In genomic region chr11:104158260-104158907, GRCm38 (mm10) we compare ENCODE assay signal across 8 mouse cellular contexts. TPM values are rescaled to one million over a fixed set of nuclear protein-coding genes. Genes with fewer than 3 reads are reported as not detected.
A peak's percentile ranks its signal among the peaks of the same experiment; 100 is the strongest.
DNase-seq lines count a peak whose midpoint lies in the region; ATAC-seq and TF ChIP-seq lines count a peak whose summit lies in the region.

No protein-coding gene starts in this region.

- WGBS in heart, postnatal 0 days = 10% methylated on average over 17 of the region's 17 CpGs
- WGBS in forebrain, embryonic 16.5 days = 4% methylated on average over 17 of the region's 17 CpGs
- 5% methylated on average over 17 of the region's 17 CpGs for WGBS in midbrain, embryonic 12.5 days
- 8% methylated on average over 17 of the region's 17 CpGs for WGBS in kidney, adult 2 months

- no peak for TF ChIP-seq CTCF in heart, postnatal 0 days (IDR thresholded peaks at IDR 0.05; ENCODE audit: low read depth)
- TF ChIP-seq CTCF in cortical plate, adult 2 months (IDR thresholded peaks at IDR 0.05; ENCODE audit: extremely low read depth, insufficient read depth, low read length) = no peak
- TF ChIP-seq CTCF in kidney, adult 2 months (conservative IDR thresholded peaks at IDR 0.05; ENCODE audit: insufficient read depth, insufficient read length, low read depth, low read length) = no peak

- H3K27me3 ChIP-seq in heart, postnatal 0 days (ENCODE audit: control insufficient read depth, insufficient read depth, low read length) = peaks cover 24% of the 10 kb centered on the region
- no peaks in the 10 kb centered on the region for H3K27me3 ChIP-seq in forebrain, embryonic 16.5 days (replicated peaks; ENCODE audit: control insufficient read depth, insufficient read depth, low read length)
- peaks cover 9% of the 10 kb centered on the region for H3K27me3 ChIP-seq in midbrain, embryonic 12.5 days
- H3K27me3 ChIP-seq in kidney, adult 2 months (replicated peaks; ENCODE audit: control insufficient read depth, insufficient read depth, low read length) = no peaks in the 10 kb centered on the region

- no peak for ATAC-seq in heart, postnatal 0 days (ENCODE audit: insufficient read depth, low read depth)
- peak; percentile 43 for ATAC-seq in forebrain, embryonic 16.5 days
- ATAC-seq in midbrain, embryonic 12.5 days (ENCODE audit: low FRiP score, low read depth) = peak; percentile 36

- no peak for DNase-seq in heart, postnatal 0 days (ENCODE audit: low spot score)
- no peak for DNase-seq in heart, adult 9 months (ENCODE audit: low spot score in 2 of 2)
- DNase-seq in frontal cortex, adult 2 months (ENCODE audit: extremely low spot score in 1 of 2, low spot score in 1 of 2) = no peak
- no peak for DNase-seq in lung, postnatal 4 days
- DNase-seq in kidney, adult 2 months = no peak

- no peaks in the 10 kb centered on the region for H3K36me3 ChIP-seq in heart, postnatal 0 days (replicated peaks; ENCODE audit: control insufficient read depth, insufficient read depth, low read length)
- H3K36me3 ChIP-seq in forebrain, embryonic 16.5 days (ENCODE audit: control insufficient read depth, insufficient read depth) = no peaks in the 10 kb centered on the region
- H3K36me3 ChIP-seq in midbrain, embryonic 12.5 days = no peaks in the 10 kb centered on the region
- H3K36me3 ChIP-seq in kidney, adult 2 months (ENCODE audit: control insufficient read depth, insufficient read depth, low read length) = no peaks in the 10 kb centered on the region

- no peak for TF ChIP-seq POLR2A in cortical plate, adult 2 months (IDR thresholded peaks at IDR 0.05; ENCODE audit: extremely low read depth, insufficient read depth, low read length)
- TF ChIP-seq POLR2A in kidney, adult 2 months (IDR thresholded peaks at IDR 0.05; ENCODE audit: low read depth, low read length) = no peak

- H3K9ac ChIP-seq in heart, postnatal 0 days (replicated peaks; ENCODE audit: low read depth, low read length) = no peak overlapping the region
- H3K9ac ChIP-seq in forebrain, embryonic 16.5 days (replicated peaks; ENCODE audit: low read depth, low read length) = peak overlapping the region; percentile 68
- peak overlapping the region; percentile 63 for H3K9ac ChIP-seq in midbrain, embryonic 12.5 days (replicated peaks)

- TF ChIP-seq EP300 in heart, postnatal 0 days (IDR thresholded peaks at IDR 0.05; ENCODE audit: low read depth) = no peak

- no peak overlapping the region for H3K27ac ChIP-seq in heart, postnatal 0 days (ENCODE audit: low read depth)
- no peak overlapping the region for H3K27ac ChIP-seq in cortical plate, adult 2 months (ENCODE audit: insufficient read depth, low read length)
- H3K27ac ChIP-seq in forebrain, embryonic 16.5 days (ENCODE audit: low read length) = peak overlapping the region; percentile 88
- peak overlapping the region; percentile 87 for H3K27ac ChIP-seq in midbrain, embryonic 12.5 days (replicated peaks)
- no peak overlapping the region for H3K27ac ChIP-seq in kidney, adult 2 months (ENCODE audit: insufficient read depth, low read depth, low read length)

- H3K4me3 ChIP-seq in heart, postnatal 0 days (ENCODE audit: low read depth, low read length) = peak overlapping the region; percentile 12; the same call in 1 of the 2 replicates
- peak overlapping the region; percentile 41 for H3K4me3 ChIP-seq in cortical plate, adult 2 months (ENCODE audit: insufficient read depth, low read length)
- H3K4me3 ChIP-seq in forebrain, embryonic 16.5 days (replicated peaks; ENCODE audit: low read length) = peak overlapping the region; percentile 59
- H3K4me3 ChIP-seq in midbrain, embryonic 12.5 days = peak overlapping the region; percentile 46
- H3K4me3 ChIP-seq in kidney, adult 2 months (ENCODE audit: insufficient read depth, low read depth, low read length) = no peak overlapping the region

- peak overlapping the region; percentile 22; the same call in 1 of the 2 replicates for H3K4me2 ChIP-seq in heart, postnatal 0 days (ENCODE audit: low read depth, low read length)
- peak overlapping the region; percentile 90 for H3K4me2 ChIP-seq in forebrain, embryonic 16.5 days (ENCODE audit: low read length)
- H3K4me2 ChIP-seq in midbrain, embryonic 12.5 days (replicated peaks) = peak overlapping the region; percentile 78

- no peaks in the 10 kb centered on the region for H3K9me3 ChIP-seq in heart, postnatal 0 days (replicated peaks; ENCODE audit: control insufficient read depth, low read length)
- H3K9me3 ChIP-seq in forebrain, embryonic 16.5 days (ENCODE audit: control insufficient read depth, low read length) = no peaks in the 10 kb centered on the region
- no peaks in the 10 kb centered on the region for H3K9me3 ChIP-seq in midbrain, embryonic 12.5 days

- H3K4me1 ChIP-seq in heart, postnatal 0 days (ENCODE audit: control insufficient read depth, insufficient read depth) = no peaks in the 10 kb centered on the region
- H3K4me1 ChIP-seq in cortical plate, adult 2 months (ENCODE audit: control insufficient read depth, insufficient read depth, low read length) = 0 out of 2 replicates have a peak, but pooled peaks cover 2% of the 10 kb centered on the region
- peaks cover 14% of the 10 kb centered on the region for H3K4me1 ChIP-seq in forebrain, embryonic 16.5 days (replicated peaks; ENCODE audit: control insufficient read depth, insufficient read depth, low read length)
- H3K4me1 ChIP-seq in midbrain, embryonic 12.5 days = peaks cover 15% of the 10 kb centered on the region
- H3K4me1 ChIP-seq in kidney, adult 2 months (ENCODE audit: control insufficient read depth, insufficient read depth, low read length) = no peaks in the 10 kb centered on the region

RNA-seq across cellular contexts. Expression of gene Crhr1, which starts 25.7 kb away (rescaled TPM):
- not detected in 2 replicates for total RNA-seq in heart, postnatal 0 days (2014; rRNA removed; ENCODE audit: low replicate concordance)
- polyA plus RNA-seq in heart, postnatal 0 days (2015; fragmentation: Nextera tagmentation; extraction: Ambion mirVana) = not detected in 2 replicates
- polyA plus RNA-seq in cortical plate, adult 2 months (2012; rRNA removed) = 33.1 and 34.2 TPM in 2 replicates
- polyA plus RNA-seq in forebrain, embryonic 16.5 days (2015; fragmentation: Nextera tagmentation; extraction: Ambion mirVana) = 5.2 and 6.3 TPM in 2 replicates
- polyA plus RNA-seq in midbrain, embryonic 12.5 days (2016; fragmentation: Nextera tagmentation; extraction: Ambion mirVana) = 0.51 and 0.65 TPM in 2 replicates
- polyA plus RNA-seq in frontal cortex, adult 2 months (2012; rRNA removed) = 39.1 and 40.3 TPM in 2 replicates
- not detected in 2 replicates for polyA plus RNA-seq in kidney, adult 2 months (2012; rRNA removed)

RNA-seq across cellular contexts. Expression of gene Sppl2c, which starts 27.7 kb away (rescaled TPM):
- total RNA-seq in heart, postnatal 0 days (2014; rRNA removed; ENCODE audit: low replicate concordance) = not detected in 2 replicates
- not detected in 2 replicates for polyA plus RNA-seq in heart, postnatal 0 days (2015; fragmentation: Nextera tagmentation; extraction: Ambion mirVana)
- polyA plus RNA-seq in cortical plate, adult 2 months (2012; rRNA removed) = not detected in 2 replicates
- polyA plus RNA-seq in forebrain, embryonic 16.5 days (2015; fragmentation: Nextera tagmentation; extraction: Ambion mirVana) = not detected in 2 replicates
- not detected in 2 replicates for polyA plus RNA-seq in midbrain, embryonic 12.5 days (2016; fragmentation: Nextera tagmentation; extraction: Ambion mirVana)
- polyA plus RNA-seq in frontal cortex, adult 2 months (2012; rRNA removed) = not detected in 2 replicates
- polyA plus RNA-seq in kidney, adult 2 months (2012; rRNA removed) = 0.08 and 0.26 TPM in 2 replicates

Comparison
In these comparisons a context has a peak if more than half of its experiments do, and no peak if none do; other contexts are left out.
1. H3K27ac ChIP-seq: peak in forebrain, embryonic 16.5 days (single experiment) and midbrain, embryonic 12.5 days (single experiment); none in heart, postnatal 0 days (single experiment), cortical plate, adult 2 months (single experiment) and kidney, adult 2 months (single experiment).
2. H3K4me2 ChIP-seq: peak in every context shown above with its lines; median percentile 90 in forebrain, embryonic 16.5 days; 78 in midbrain, embryonic 12.5 days; 22 in heart, postnatal 0 days.